Mouse (Mus musculus) heart, postnatal 25 days (tissue): ENCODE measurements at regions not wholly inside any gene's neighbourhood (a gene's known extent, or its start where the extent isn't known, plus 50 kb on each side); places are given as distances from the start of the nearest gene placed in this dataset.
"Not testable (repeated sequence)": the region's sequence is repeated elsewhere in the genome, so short reads cannot be mapped to it uniquely, and the experiment has no call there.

Experiments used
- DNase-seq: peaks from one replicate; pipeline ENCODE4 v3.0.0; 2022; ENCODE audit warnings: low spot score
- intact Hi-C: fragments of 180-260 bp; cut with DNase I; formaldehyde crosslinking; loops from one replicate; pipeline ENCODE4 v1.15.1; 2025

- intact Hi-C loops, result not testable (repeated sequence)
Observed at GRCm38 (mm10) chr12:17992572-17992971, 301.9 kb downstream of the Hpcal1 start.

GRCm38 (mm10) chr12:17993368-17993767 lies 302.7 kb downstream of the Hpcal1 start:
- DNase-seq, intact Hi-C loops: not testable (repeated sequence)

More at GRCm38 (mm10) chr12:17992572-17992971, 301.9 kb downstream of the Hpcal1 start:
- peak; percentile 1 for DNase-seq
